Mouse (Mus musculus): ENCODE measurements around the gene C130074G19Rik. TPM values are rescaled to one million over a fixed set of nuclear protein-coding genes. Genes with fewer than 3 reads are reported as not detected.

C130074G19Rik gene
- polyA plus RNA-seq, 1 experiment: 0.01 TPM

DNA sequence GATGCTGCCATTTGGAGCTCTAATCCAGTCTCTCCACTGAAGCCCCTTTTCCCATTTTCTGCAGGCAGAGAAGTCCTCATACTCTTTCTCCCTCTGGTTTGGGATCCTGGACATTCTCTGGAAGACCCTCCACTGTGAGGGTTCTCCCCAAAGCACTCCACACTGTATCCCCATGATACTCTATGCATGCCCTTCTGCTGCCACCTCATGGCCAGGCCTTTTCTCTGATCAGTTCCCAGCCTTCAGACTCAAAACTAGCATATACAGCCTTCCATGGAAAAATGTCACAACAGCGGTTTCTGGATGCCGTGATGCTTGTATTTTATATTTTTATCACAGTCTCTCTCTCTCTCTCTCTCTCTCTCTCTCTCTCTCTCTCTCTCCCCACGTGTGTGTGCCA is 9.0 kb upstream of the C130074G19Rik start:
- TF ChIP-seq MYOG (IDR thresholded peaks at IDR 0.05; ENCODE audit: control insufficient read depth in 1 of 3, insufficient read depth in 1 of 3, insufficient read length in 2 of 3, low read depth in 2 of 3) (no peak), MYOD1 (IDR thresholded peaks at IDR 0.05; ENCODE audit: control insufficient read depth in 1 of 3, insufficient read length in 2 of 3, low read depth in 2 of 3) (no peak), POLR2A (IDR thresholded peaks at IDR 0.05; ENCODE audit: insufficient read length, low read depth) (no peak), SRF (IDR thresholded peaks at IDR 0.05; ENCODE audit: control insufficient read depth, insufficient read length, low read depth) (no peak), MAX (IDR thresholded peaks at IDR 0.05; ENCODE audit: low read depth) (no peak), TCF12 (IDR thresholded peaks at IDR 0.05; ENCODE audit: insufficient read depth, poor library complexity, severe bottlenecking) (no peak)
- Histone ChIP-seq H3ac (ENCODE audit: control insufficient read depth, insufficient read length) (no peak overlapping the region), H3K4me2 (ENCODE audit: low read depth) (no peak overlapping the region), H3K36me3 (ENCODE audit: control insufficient read depth, insufficient read depth) (no peaks in the 10 kb centered on the region), H3K79me2 (ENCODE audit: control insufficient read depth, insufficient read depth) (no peaks in the 10 kb centered on the region), H3K27me3 (ENCODE audit: control insufficient read depth, insufficient read depth, insufficient read length) (no peaks in the 10 kb centered on the region), H3K4me3 (no peak overlapping the region)

DNA sequence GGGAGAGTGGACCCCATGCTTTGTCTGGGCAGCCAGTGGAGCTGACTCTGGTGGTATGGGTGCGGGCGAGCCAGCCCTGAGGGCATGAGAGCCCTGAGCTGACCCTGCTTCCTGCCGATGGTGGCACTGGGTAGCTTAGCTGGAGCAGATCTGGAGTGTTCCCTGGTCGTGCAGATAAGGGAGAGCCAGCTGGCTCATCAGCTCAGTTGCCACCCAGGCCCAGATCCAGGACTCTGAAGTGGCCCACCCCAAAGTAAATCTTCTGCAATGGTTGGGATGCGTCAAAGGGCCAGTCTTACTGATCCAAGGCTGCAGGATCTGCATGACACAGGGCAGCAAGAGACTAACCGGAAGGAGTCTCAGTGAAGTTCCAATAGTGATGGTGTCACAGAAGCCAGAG is 6.4 kb upstream of the C130074G19Rik start:
- H3ac ChIP-seq (ENCODE audit: control insufficient read depth, insufficient read length): no peak overlapping the region
- H3K79me2 ChIP-seq (ENCODE audit: control insufficient read depth, insufficient read depth): no peaks in the 10 kb centered on the region
- no peak overlapping the region for H3K4me3 ChIP-seq
- H3K36me3 ChIP-seq (ENCODE audit: control insufficient read depth, insufficient read depth): no peaks in the 10 kb centered on the region
- no peaks in the 10 kb centered on the region for H3K27me3 ChIP-seq (ENCODE audit: control insufficient read depth, insufficient read depth, insufficient read length)
- TF ChIP-seq MAX (IDR thresholded peaks at IDR 0.05; ENCODE audit: low read depth) (no peak), POLR2A (IDR thresholded peaks at IDR 0.05; ENCODE audit: insufficient read length, low read depth) (no peak), SRF (IDR thresholded peaks at IDR 0.05; ENCODE audit: control insufficient read depth, insufficient read length, low read depth) (no peak), E2F4 (IDR thresholded peaks at IDR 0.05; ENCODE audit: insufficient read depth) (no peak), POLR2AphosphoS2 (IDR thresholded peaks at IDR 0.05; ENCODE audit: insufficient read length, low read depth) (no peak), USF1 (IDR thresholded peaks at IDR 0.05; ENCODE audit: low read depth) (no peak), TCF3 (IDR thresholded peaks at IDR 0.05; ENCODE audit: insufficient read length, low read depth) (no peak), MYOG (IDR thresholded peaks at IDR 0.05; ENCODE audit: control insufficient read depth in 1 of 3, insufficient read depth in 1 of 3, insufficient read length in 2 of 3, low read depth in 2 of 3) (no peak), REST (IDR thresholded peaks at IDR 0.05; ENCODE audit: insufficient read depth, insufficient read length) (no peak), CEBPB (IDR thresholded peaks at IDR 0.05; ENCODE audit: insufficient read depth, poor library complexity, severe bottlenecking) (no peak), MYOD1 (IDR thresholded peaks at IDR 0.05; ENCODE audit: control insufficient read depth in 1 of 3, insufficient read length in 2 of 3, low read depth in 2 of 3) (no peak), TCF12 (IDR thresholded peaks at IDR 0.05; ENCODE audit: insufficient read depth, poor library complexity, severe bottlenecking) (no peak)
- no peak overlapping the region for H3K4me2 ChIP-seq (ENCODE audit: low read depth)

DNA sequence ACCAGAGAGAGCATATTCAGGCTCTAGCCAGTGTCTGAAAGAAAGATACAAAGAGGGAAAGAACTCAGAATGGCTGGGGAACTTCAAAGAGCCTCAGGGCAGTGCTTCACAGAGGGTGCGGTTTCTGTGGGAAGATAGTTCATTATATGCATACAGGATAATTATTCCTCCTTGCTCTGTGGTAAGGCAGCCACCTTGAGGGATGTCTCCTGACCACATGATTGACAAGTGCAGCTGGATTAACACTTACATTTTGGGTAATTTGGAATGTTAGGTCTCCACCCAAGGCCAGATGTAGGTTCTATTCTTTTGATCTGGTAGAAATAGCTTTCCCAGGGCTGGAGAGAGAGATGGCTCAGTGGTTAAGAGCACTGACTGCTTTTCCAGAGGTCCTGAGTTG is 3.1 kb upstream of the C130074G19Rik start:
- Histone ChIP-seq H3K4me3 (no peak overlapping the region), H3K4me2 (ENCODE audit: low read depth) (peak overlapping the region; percentile 46), H3ac (ENCODE audit: control insufficient read depth, insufficient read length) (no peak overlapping the region), H3K36me3 (ENCODE audit: control insufficient read depth, insufficient read depth) (no peaks in the 10 kb centered on the region), H3K79me2 (ENCODE audit: control insufficient read depth, insufficient read depth) (no peaks in the 10 kb centered on the region), H3K27me3 (ENCODE audit: control insufficient read depth, insufficient read depth, insufficient read length) (peaks cover 9% of the 10 kb centered on the region)
- TF ChIP-seq USF1 (IDR thresholded peaks at IDR 0.05; ENCODE audit: low read depth) (peak; percentile 6), E2F4 (IDR thresholded peaks at IDR 0.05; ENCODE audit: insufficient read depth) (no peak), TCF3 (IDR thresholded peaks at IDR 0.05; ENCODE audit: insufficient read length, low read depth) (peak; percentile 54), MAX (IDR thresholded peaks at IDR 0.05; ENCODE audit: low read depth) (no peak), CEBPB (IDR thresholded peaks at IDR 0.05; ENCODE audit: insufficient read depth, poor library complexity, severe bottlenecking) (peak; percentile 19; the same call in 1 of the 2 replicates), MYOG (IDR thresholded peaks at IDR 0.05; ENCODE audit: control insufficient read depth in 1 of 3, insufficient read depth in 1 of 3, insufficient read length in 2 of 3, low read depth in 2 of 3) (no peak), MYOD1 (IDR thresholded peaks at IDR 0.05; ENCODE audit: control insufficient read depth in 1 of 3, insufficient read length in 2 of 3, low read depth in 2 of 3) (peak; percentile 47 to 97 (median 93)), REST (IDR thresholded peaks at IDR 0.05; ENCODE audit: insufficient read depth, insufficient read length) (no peak), TCF12 (IDR thresholded peaks at IDR 0.05; ENCODE audit: insufficient read depth, poor library complexity, severe bottlenecking) (peak; percentile 69), POLR2AphosphoS2 (IDR thresholded peaks at IDR 0.05; ENCODE audit: insufficient read length, low read depth) (no peak), POLR2A (IDR thresholded peaks at IDR 0.05; ENCODE audit: insufficient read length, low read depth) (no peak), SRF (IDR thresholded peaks at IDR 0.05; ENCODE audit: control insufficient read depth, insufficient read length, low read depth) (no peak)

DNA sequence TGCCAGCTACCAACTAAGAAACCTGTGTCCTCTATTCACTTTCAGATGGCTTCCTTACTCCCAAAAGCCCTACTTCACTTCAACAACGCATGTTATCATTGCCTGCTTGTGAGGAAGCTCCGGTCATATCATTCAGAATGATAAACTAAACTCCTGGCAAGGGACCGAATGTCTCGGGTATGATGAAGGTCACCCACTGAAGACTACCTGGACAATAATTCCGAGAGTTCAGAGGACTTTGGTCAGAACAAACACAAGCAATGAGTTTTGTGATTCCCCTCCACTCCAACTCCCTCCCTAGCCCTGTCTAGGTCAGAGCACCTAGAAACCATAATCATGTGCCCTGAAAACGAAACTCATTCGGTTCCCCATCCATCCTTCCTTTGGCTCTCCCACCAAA is 1.2 kb downstream of the C130074G19Rik start:
- H3K4me3 ChIP-seq: no peak overlapping the region
- H3K27me3 ChIP-seq (ENCODE audit: control insufficient read depth, insufficient read depth, insufficient read length): peaks cover 25% of the 10 kb centered on the region

More for the DNA sequence above, 1.2 kb downstream of the C130074G19Rik start:
- H3K36me3 ChIP-seq (ENCODE audit: control insufficient read depth, insufficient read depth): no peaks in the 10 kb centered on the region
- H3ac ChIP-seq (ENCODE audit: control insufficient read depth, insufficient read length): no peak overlapping the region
- H3K79me2 ChIP-seq (ENCODE audit: control insufficient read depth, insufficient read depth): no peaks in the 10 kb centered on the region
- H3K4me2 ChIP-seq (ENCODE audit: low read depth): no peak overlapping the region
- TF ChIP-seq POLR2A (IDR thresholded peaks at IDR 0.05; ENCODE audit: insufficient read length, low read depth): no peak
- no peak for TF ChIP-seq REST (IDR thresholded peaks at IDR 0.05; ENCODE audit: insufficient read depth, insufficient read length)
- TF ChIP-seq SRF (IDR thresholded peaks at IDR 0.05; ENCODE audit: control insufficient read depth, insufficient read length, low read depth): no peak
- TF ChIP-seq CEBPB (IDR thresholded peaks at IDR 0.05; ENCODE audit: insufficient read depth, poor library complexity, severe bottlenecking): no peak
- TF ChIP-seq TCF12 (IDR thresholded peaks at IDR 0.05; ENCODE audit: insufficient read depth, poor library complexity, severe bottlenecking): no peak
- TF ChIP-seq MAX (IDR thresholded peaks at IDR 0.05; ENCODE audit: low read depth): no peak
- no peak for TF ChIP-seq E2F4 (IDR thresholded peaks at IDR 0.05; ENCODE audit: insufficient read depth)
- no peak for TF ChIP-seq USF1 (IDR thresholded peaks at IDR 0.05; ENCODE audit: low read depth)
- no peak for TF ChIP-seq TCF3 (IDR thresholded peaks at IDR 0.05; ENCODE audit: insufficient read length, low read depth)
- no peak for TF ChIP-seq MYOG (IDR thresholded peaks at IDR 0.05; ENCODE audit: control insufficient read depth in 1 of 3, insufficient read depth in 1 of 3, insufficient read length in 2 of 3, low read depth in 2 of 3)
- TF ChIP-seq POLR2AphosphoS2 (IDR thresholded peaks at IDR 0.05; ENCODE audit: insufficient read length, low read depth): no peak
- TF ChIP-seq MYOD1 (IDR thresholded peaks at IDR 0.05; ENCODE audit: control insufficient read depth in 1 of 3, insufficient read length in 2 of 3, low read depth in 2 of 3): no peak

Measured in myocyte (in vitro differentiated cells).